Mouse (Mus musculus): ENCODE data around the gene Dusp13.

Gene Dusp13

GRCm38 (mm10) chr14:21750881-21751542 lies at the start of gene Dusp13:
TSS of gene Dusp13 (minus strand) at chr14:21751181.
- DNase-seq (ENCODE audit: low spot score): peak; percentile 55

- no peak for DNase-seq (ENCODE audit: low spot score)
These were observed 49.7 kb upstream of the Dusp13 start for GRCm38 (mm10) chr14:21800641-21801040.

GRCm38 (mm10) chr14:21792250-21792649 lies 41.3 kb upstream of the Dusp13 start:
- DNase-seq (ENCODE audit: low spot score): no peak

- no peak for DNase-seq (ENCODE audit: low spot score)
These were observed 40.7 kb upstream of the Dusp13 start for GRCm38 (mm10) chr14:21791722-21792121.

GRCm38 (mm10) chr14:21790585-21791251 lies 39.7 kb upstream of the Dusp13 start:
- DNase-seq (ENCODE audit: low spot score): no peak

GRCm38 (mm10) chr14:21788121-21788520 lies 37.1 kb upstream of the Dusp13 start:
- peak; percentile 22 for DNase-seq (ENCODE audit: low spot score)

GRCm38 (mm10) chr14:21787374-21787773 lies 36.4 kb upstream of the Dusp13 start:
- DNase-seq (ENCODE audit: low spot score): no peak

- DNase-seq (ENCODE audit: low spot score): no peak
These were observed 35.5 kb upstream of the Dusp13 start for GRCm38 (mm10) chr14:21786500-21786899.

GRCm38 (mm10) chr14:21776201-21776600 lies 25.2 kb upstream of the Dusp13 start:
- DNase-seq (ENCODE audit: low spot score): no peak

- no peak for DNase-seq (ENCODE audit: low spot score)
These were observed 23.0 kb upstream of the Dusp13 start for GRCm38 (mm10) chr14:21773946-21774345.

- DNase-seq (ENCODE audit: low spot score): no peak
These were observed 21.7 kb upstream of the Dusp13 start for GRCm38 (mm10) chr14:21772506-21773281.

- no peak for DNase-seq (ENCODE audit: low spot score)
These were observed 15.5 kb upstream of the Dusp13 start for GRCm38 (mm10) chr14:21766398-21766958.

- DNase-seq (ENCODE audit: low spot score): no peak
These were observed 14.9 kb upstream of the Dusp13 start for GRCm38 (mm10) chr14:21765754-21766397.

- DNase-seq (ENCODE audit: low spot score): no peak
These were observed 13.7 kb upstream of the Dusp13 start for GRCm38 (mm10) chr14:21764646-21765045.

GRCm38 (mm10) chr14:21763736-21764135 lies 12.8 kb upstream of the Dusp13 start:
- no peak for DNase-seq (ENCODE audit: low spot score)

- no peak for DNase-seq (ENCODE audit: low spot score)
These were observed 10.6 kb upstream of the Dusp13 start for GRCm38 (mm10) chr14:21761560-21761959.

- DNase-seq (ENCODE audit: low spot score): no peak
These were observed 2.4 kb upstream of the Dusp13 start for GRCm38 (mm10) chr14:21753367-21753766.

GRCm38 (mm10) chr14:21752411-21752810 lies 1.4 kb upstream of the Dusp13 start:
- DNase-seq (ENCODE audit: low spot score): no peak

- peak; percentile 80 for DNase-seq (ENCODE audit: low spot score)
These were observed 737 bp downstream of the Dusp13 start, which contains the start of gene Samd8 for GRCm38 (mm10) chr14:21750008-21750880. TSS of gene Samd8 (plus strand) at chr14:21750531.

- DNase-seq (ENCODE audit: low spot score): no peak
These were observed 2.7 kb downstream of the Dusp13 start for GRCm38 (mm10) chr14:21748142-21748870.
